Mouse (Mus musculus): ENCODE data around the gene Map2k6. TPM values are rescaled to one million over a fixed set of nuclear protein-coding genes. Genes with fewer than 3 reads are reported as not detected.
"Not testable (repeated sequence)": the region's sequence is repeated elsewhere in the genome, so short reads cannot be mapped to it uniquely, and the experiment has no call there.

The Map2k6 gene
- total RNA-seq (2017) = 8.5 to 15.1 TPM (median 11.4 TPM) in 3 replicates

- peak; percentile 98 for ATAC-seq (replicated peaks; ENCODE audit: insufficient number of reproducible peaks, low FRiP score, low TSS enrichment, poor library complexity, severe bottlenecking)
Observed at GRCm38 (mm10) chr11:110398553-110399239, at the start of gene Map2k6. TSS of gene Map2k6 (plus strand) at chr11:110399122.

GRCm38 (mm10) chr11:110354261-110354660, 44.7 kb upstream of the Map2k6 start:
- ATAC-seq (replicated peaks; ENCODE audit: insufficient number of reproducible peaks, low FRiP score, low TSS enrichment, poor library complexity, severe bottlenecking) = no peak

GRCm38 (mm10) chr11:110355131-110355530, 43.8 kb upstream of the Map2k6 start:
- not testable (repeated sequence) for ATAC-seq (replicated peaks; ENCODE audit: insufficient number of reproducible peaks, low FRiP score, low TSS enrichment, poor library complexity, severe bottlenecking)

- ATAC-seq (replicated peaks; ENCODE audit: insufficient number of reproducible peaks, low FRiP score, low TSS enrichment, poor library complexity, severe bottlenecking) = no peak
Observed at GRCm38 (mm10) chr11:110357756-110358551, 41.0 kb upstream of the Map2k6 start.

GRCm38 (mm10) chr11:110365016-110365415, 33.9 kb upstream of the Map2k6 start:
- 0 out of 2 replicates have a peak, but pooled peaks have one; percentile 66 for ATAC-seq (replicated peaks; ENCODE audit: insufficient number of reproducible peaks, low FRiP score, low TSS enrichment, poor library complexity, severe bottlenecking)

GRCm38 (mm10) chr11:110366902-110367301, 32.0 kb upstream of the Map2k6 start:
- no peak for ATAC-seq (replicated peaks; ENCODE audit: insufficient number of reproducible peaks, low FRiP score, low TSS enrichment, poor library complexity, severe bottlenecking)

- no peak for ATAC-seq (replicated peaks; ENCODE audit: insufficient number of reproducible peaks, low FRiP score, low TSS enrichment, poor library complexity, severe bottlenecking)
Observed at GRCm38 (mm10) chr11:110367638-110368037, 31.3 kb upstream of the Map2k6 start.

- ATAC-seq (replicated peaks; ENCODE audit: insufficient number of reproducible peaks, low FRiP score, low TSS enrichment, poor library complexity, severe bottlenecking) = no peak
Observed at GRCm38 (mm10) chr11:110369312-110370019, 29.5 kb upstream of the Map2k6 start.

- no peak for ATAC-seq (replicated peaks; ENCODE audit: insufficient number of reproducible peaks, low FRiP score, low TSS enrichment, poor library complexity, severe bottlenecking)
Observed at GRCm38 (mm10) chr11:110371827-110372226, 27.1 kb upstream of the Map2k6 start.

- ATAC-seq (replicated peaks; ENCODE audit: insufficient number of reproducible peaks, low FRiP score, low TSS enrichment, poor library complexity, severe bottlenecking) = peak; percentile 36; the same call in 1 of the 2 replicates
Observed at GRCm38 (mm10) chr11:110372266-110372954, 26.5 kb upstream of the Map2k6 start.

- ATAC-seq (replicated peaks; ENCODE audit: insufficient number of reproducible peaks, low FRiP score, low TSS enrichment, poor library complexity, severe bottlenecking) = no peak
Observed at GRCm38 (mm10) chr11:110374036-110374435, 24.9 kb upstream of the Map2k6 start.

GRCm38 (mm10) chr11:110379661-110380309, 19.1 kb upstream of the Map2k6 start:
- peak; percentile 63 for ATAC-seq (replicated peaks; ENCODE audit: insufficient number of reproducible peaks, low FRiP score, low TSS enrichment, poor library complexity, severe bottlenecking)

GRCm38 (mm10) chr11:110380310-110380668, 18.6 kb upstream of the Map2k6 start:
- ATAC-seq (replicated peaks; ENCODE audit: insufficient number of reproducible peaks, low FRiP score, low TSS enrichment, poor library complexity, severe bottlenecking) = no peak

- no peak for ATAC-seq (replicated peaks; ENCODE audit: insufficient number of reproducible peaks, low FRiP score, low TSS enrichment, poor library complexity, severe bottlenecking)
Observed at GRCm38 (mm10) chr11:110385487-110385886, 13.4 kb upstream of the Map2k6 start.

GRCm38 (mm10) chr11:110392763-110393162, 6.2 kb upstream of the Map2k6 start:
- no peak for ATAC-seq (replicated peaks; ENCODE audit: insufficient number of reproducible peaks, low FRiP score, low TSS enrichment, poor library complexity, severe bottlenecking)

- ATAC-seq (replicated peaks; ENCODE audit: insufficient number of reproducible peaks, low FRiP score, low TSS enrichment, poor library complexity, severe bottlenecking) = no peak
Observed at GRCm38 (mm10) chr11:110394788-110395452, 4.0 kb upstream of the Map2k6 start.

GRCm38 (mm10) chr11:110396085-110396484, 2.8 kb upstream of the Map2k6 start:
- ATAC-seq (replicated peaks; ENCODE audit: insufficient number of reproducible peaks, low FRiP score, low TSS enrichment, poor library complexity, severe bottlenecking) = no peak

All from monocyte, adult 5-6 weeks (primary cell).